Mouse (Mus musculus): ENCODE measurements around the gene Rabggtb. TPM values are rescaled to one million over a fixed set of nuclear protein-coding genes. Genes with fewer than 3 reads are reported as not detected.
A peak's percentile ranks its signal among the peaks of the same experiment; 100 is the strongest.

Rabggtb gene
- polyA plus RNA-seq, 1 experiment = 89.2 TPM

DNA sequence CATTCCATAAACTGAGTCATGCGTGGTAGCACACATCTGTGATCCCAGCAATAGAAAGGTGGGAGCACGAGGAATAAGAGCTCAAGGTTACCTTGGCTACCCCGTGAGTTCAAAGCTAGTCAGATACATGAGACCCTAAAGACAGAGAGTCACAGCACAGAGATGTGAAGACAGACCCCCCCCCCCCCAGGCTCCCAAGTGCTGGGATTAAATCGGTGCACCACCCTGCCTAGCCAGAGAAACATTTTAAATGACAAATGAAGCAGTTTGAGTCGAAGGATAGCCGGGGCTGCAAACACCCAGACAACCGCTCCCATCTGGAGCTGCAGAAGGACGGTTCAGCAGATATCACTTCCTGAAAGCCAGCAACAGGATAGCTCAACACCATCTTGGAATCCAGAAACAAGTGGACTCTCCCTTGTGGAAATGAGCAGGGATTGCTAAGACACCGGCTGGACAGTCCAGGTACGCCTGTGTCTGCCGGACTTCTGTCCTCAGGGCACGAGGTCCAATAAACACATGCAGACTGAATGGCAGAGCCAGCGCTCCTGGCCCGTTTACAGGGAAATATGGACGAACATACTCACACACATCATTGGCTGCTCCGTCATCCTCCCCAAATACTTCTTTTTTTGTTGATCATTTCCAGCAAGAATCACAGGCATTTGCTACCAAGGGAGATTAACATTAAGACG lies 24.5 kb upstream of the Rabggtb start:
- DNase-seq = no peak

DNA sequence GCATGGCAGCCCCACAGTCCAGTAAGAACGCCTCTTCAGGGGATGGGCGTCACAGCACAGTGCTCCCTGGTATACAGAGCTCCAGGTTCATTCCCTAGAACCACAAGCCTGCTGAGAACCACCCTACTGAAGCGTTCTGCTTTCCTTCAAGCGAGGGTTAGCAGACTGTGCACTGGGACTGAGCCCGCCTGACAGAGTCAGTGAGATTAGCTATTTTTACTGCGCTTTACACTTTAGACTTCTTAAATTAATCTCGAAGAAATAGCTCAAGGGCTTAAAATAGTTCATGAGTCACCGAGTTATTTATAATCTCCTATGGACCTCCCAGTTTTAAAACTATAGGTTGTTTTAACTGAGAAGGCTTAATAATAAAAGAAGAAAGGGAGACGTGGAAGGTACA lies 23.1 kb upstream of the Rabggtb start:
- TF ChIP-seq CTCF (IDR thresholded peaks at IDR 0.05; ENCODE audit: borderline replicate concordance, insufficient read depth, low read depth, low read length) (no peak), POLR2A (IDR thresholded peaks at IDR 0.05; ENCODE audit: borderline replicate concordance, insufficient read depth, low read length) (no peak)

More for the DNA sequence above, 24.5 kb upstream of the Rabggtb start:
- Histone ChIP-seq H3K4me1 (ENCODE audit: control insufficient read depth, insufficient read depth, low read length) (no peaks in the 10 kb centered on the region), H3K27ac (ENCODE audit: insufficient read depth, low read length) (no peak overlapping the region), H3K4me3 (replicated peaks; ENCODE audit: insufficient read depth, low read depth, low read length) (no peak overlapping the region), H3K27me3 (ENCODE audit: control insufficient read depth, insufficient read depth, low read length) (no peaks in the 10 kb centered on the region)
- TF ChIP-seq CTCF (IDR thresholded peaks at IDR 0.05; ENCODE audit: borderline replicate concordance, insufficient read depth, low read depth, low read length) = no peak
- 91% methylated on average over 17 of the region's 17 CpGs for WGBS

DNA sequence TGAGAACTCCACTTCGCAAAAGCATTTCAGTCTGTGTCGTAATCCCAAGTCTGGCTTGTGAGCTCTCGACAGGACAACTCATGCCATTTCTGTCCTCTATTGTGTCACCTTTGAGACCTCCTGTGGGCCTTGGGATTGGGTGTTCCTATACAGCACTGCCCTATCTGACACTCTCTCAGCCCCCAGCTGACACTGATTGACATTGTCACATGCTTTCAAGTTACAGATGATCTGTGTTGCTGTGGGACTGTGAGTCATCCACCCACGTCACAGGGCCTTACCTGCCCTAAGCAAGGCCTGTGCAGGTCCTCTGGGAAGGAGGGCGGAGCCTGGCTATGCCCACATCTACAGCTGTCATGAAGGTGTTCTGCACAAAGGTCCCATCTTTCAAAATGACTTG lies 19.7 kb upstream of the Rabggtb start:
- no peak for DNase-seq
- H3K4me3 ChIP-seq (replicated peaks; ENCODE audit: insufficient read depth, low read depth, low read length) = no peak overlapping the region
- no peaks in the 10 kb centered on the region for H3K27me3 ChIP-seq (ENCODE audit: control insufficient read depth, insufficient read depth, low read length)
- no peaks in the 10 kb centered on the region for H3K4me1 ChIP-seq (ENCODE audit: control insufficient read depth, insufficient read depth, low read length)
- TF ChIP-seq POLR2A (IDR thresholded peaks at IDR 0.05; ENCODE audit: borderline replicate concordance, insufficient read depth, low read length) (no peak), CTCF (IDR thresholded peaks at IDR 0.05; ENCODE audit: borderline replicate concordance, insufficient read depth, low read depth, low read length) (no peak)
- H3K27ac ChIP-seq (ENCODE audit: insufficient read depth, low read length) = no peak overlapping the region
- 90% methylated on average over 5 of the region's 5 CpGs for WGBS

More for the DNA sequence above, 23.1 kb upstream of the Rabggtb start:
- no peak overlapping the region for H3K4me3 ChIP-seq (replicated peaks; ENCODE audit: insufficient read depth, low read depth, low read length)
- no peaks in the 10 kb centered on the region for H3K27me3 ChIP-seq (ENCODE audit: control insufficient read depth, insufficient read depth, low read length)
- H3K27ac ChIP-seq (ENCODE audit: insufficient read depth, low read length) = no peak overlapping the region
- DNase-seq = no peak
- no peaks in the 10 kb centered on the region for H3K4me1 ChIP-seq (ENCODE audit: control insufficient read depth, insufficient read depth, low read length)
- 88% methylated on average over 9 of the region's 9 CpGs for WGBS

DNA sequence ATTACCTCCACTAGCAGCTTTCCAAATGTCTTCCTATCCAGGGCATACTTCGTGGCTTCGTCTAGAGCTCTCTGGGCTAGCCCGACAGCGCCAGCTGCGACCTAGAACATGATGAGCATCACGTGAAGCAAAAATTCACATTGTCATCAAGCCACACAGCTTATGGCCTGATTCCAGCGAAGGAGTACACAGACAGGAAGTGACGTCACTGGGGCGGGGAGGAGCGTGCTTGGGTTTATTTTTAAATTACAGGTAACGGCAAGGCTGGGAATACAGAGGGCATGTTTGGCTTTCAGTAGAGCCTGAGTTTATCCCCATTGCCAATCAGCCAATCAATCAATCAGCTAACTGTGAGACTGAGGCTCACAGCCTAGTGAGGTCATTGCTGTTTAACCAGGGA lies 16.7 kb upstream of the Rabggtb start:
- WGBS = 91% methylated on average over 11 of the region's 11 CpGs
- no peak for TF ChIP-seq CTCF (IDR thresholded peaks at IDR 0.05; ENCODE audit: borderline replicate concordance, insufficient read depth, low read depth, low read length)
- no peak for DNase-seq
- H3K4me1 ChIP-seq (ENCODE audit: control insufficient read depth, insufficient read depth, low read length) = no peaks in the 10 kb centered on the region
- H3K27ac ChIP-seq (ENCODE audit: insufficient read depth, low read length) = no peak overlapping the region
- H3K27me3 ChIP-seq (ENCODE audit: control insufficient read depth, insufficient read depth, low read length) = no peaks in the 10 kb centered on the region
- no peak overlapping the region for H3K4me3 ChIP-seq (replicated peaks; ENCODE audit: insufficient read depth, low read depth, low read length)

- H3K27me3 ChIP-seq (ENCODE audit: control insufficient read depth, insufficient read depth, low read length) = no peaks in the 10 kb centered on the region
- H3K4me3 ChIP-seq (replicated peaks; ENCODE audit: insufficient read depth, low read depth, low read length) = no peak overlapping the region
- 91% methylated on average over 7 of the region's 7 CpGs for WGBS
- TF ChIP-seq CTCF (IDR thresholded peaks at IDR 0.05; ENCODE audit: borderline replicate concordance, insufficient read depth, low read depth, low read length) (0 out of 2 replicates have a peak, but pooled peaks have one; percentile 2), POLR2A (IDR thresholded peaks at IDR 0.05; ENCODE audit: borderline replicate concordance, insufficient read depth, low read length) (no peak)
- DNase-seq = no peak
- no peaks in the 10 kb centered on the region for H3K4me1 ChIP-seq (ENCODE audit: control insufficient read depth, insufficient read depth, low read length)
- H3K27ac ChIP-seq (ENCODE audit: insufficient read depth, low read length) = no peak overlapping the region
Observed at GRCm38 (mm10) chr3:153926333-153926732, 13.5 kb upstream of the Rabggtb start.

DNA sequence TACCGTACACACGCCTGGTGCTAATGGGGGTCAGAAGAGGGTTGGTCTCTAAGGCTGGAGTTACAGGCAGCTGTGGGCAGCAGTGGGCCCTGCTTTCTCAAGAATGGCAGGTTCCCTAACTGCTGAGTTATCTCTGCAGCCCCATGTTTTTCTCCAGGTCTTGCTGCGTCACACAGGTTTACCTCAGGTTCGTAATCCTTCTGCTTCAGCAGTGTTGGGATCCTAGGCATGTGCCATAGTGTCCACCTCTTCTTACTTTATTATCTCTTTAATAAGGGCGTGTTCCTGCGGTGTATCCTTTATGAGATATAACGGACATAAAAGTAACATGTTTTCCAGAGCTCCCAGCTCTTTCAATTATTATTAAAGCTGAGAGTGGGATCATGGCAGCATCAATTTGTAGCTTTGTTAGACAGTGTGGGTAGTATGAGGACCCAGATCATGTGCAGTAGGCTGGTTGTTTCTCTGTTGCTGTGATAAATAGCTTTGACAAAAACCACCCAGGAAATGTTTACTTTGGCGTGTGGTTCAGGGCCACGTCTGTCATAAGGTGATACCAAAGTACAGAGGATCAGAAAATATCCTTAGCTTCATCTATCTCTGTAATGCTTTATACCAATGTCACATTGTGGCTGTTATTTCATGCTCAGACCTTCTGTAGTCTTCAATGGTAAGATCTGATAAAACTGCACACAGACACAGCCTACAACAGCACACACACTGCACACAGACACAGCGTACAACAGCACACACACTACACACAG lies 8.5 kb upstream of the Rabggtb start:
- DNase-seq = no peak
- TF ChIP-seq CTCF (IDR thresholded peaks at IDR 0.05; ENCODE audit: borderline replicate concordance, insufficient read depth, low read depth, low read length) = no peak
- TF ChIP-seq POLR2A (IDR thresholded peaks at IDR 0.05; ENCODE audit: borderline replicate concordance, insufficient read depth, low read length) = no peak

DNA sequence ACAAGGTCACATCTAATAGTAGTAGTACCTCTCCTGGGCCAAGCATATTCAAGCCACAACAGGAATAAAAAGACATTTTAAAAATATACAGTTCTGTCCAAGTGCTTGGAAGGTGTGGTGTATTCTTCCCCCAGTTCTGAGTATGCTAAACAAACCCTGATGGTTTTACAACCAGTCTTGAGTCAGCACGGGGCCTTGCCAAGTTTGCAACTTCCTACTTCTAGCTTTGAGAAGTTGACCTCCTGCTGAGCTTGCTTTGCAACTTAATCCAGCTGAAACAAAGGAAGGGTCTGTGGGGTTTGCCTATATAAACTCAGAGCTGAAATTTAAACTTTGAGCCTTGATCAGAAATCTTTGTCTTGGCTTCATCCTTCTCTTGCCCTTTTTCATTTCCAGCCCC lies 4.4 kb upstream of the Rabggtb start:
- no peaks in the 10 kb centered on the region for H3K27me3 ChIP-seq (ENCODE audit: control insufficient read depth, insufficient read depth, low read length)
- H3K4me3 ChIP-seq (replicated peaks; ENCODE audit: insufficient read depth, low read depth, low read length) = no peak overlapping the region
- TF ChIP-seq POLR2A (IDR thresholded peaks at IDR 0.05; ENCODE audit: borderline replicate concordance, insufficient read depth, low read length) = no peak
- no peak for TF ChIP-seq CTCF (IDR thresholded peaks at IDR 0.05; ENCODE audit: borderline replicate concordance, insufficient read depth, low read depth, low read length)
- no peaks in the 10 kb centered on the region for H3K4me1 ChIP-seq (ENCODE audit: control insufficient read depth, insufficient read depth, low read length)
- DNase-seq = no peak
- H3K27ac ChIP-seq (ENCODE audit: insufficient read depth, low read length) = no peak overlapping the region
- 5% methylated on average over 1 of the region's 1 CpGs for WGBS

More for the DNA sequence above, 8.5 kb upstream of the Rabggtb start:
- H3K4me1 ChIP-seq (ENCODE audit: control insufficient read depth, insufficient read depth, low read length) = no peaks in the 10 kb centered on the region
- no peaks in the 10 kb centered on the region for H3K27me3 ChIP-seq (ENCODE audit: control insufficient read depth, insufficient read depth, low read length)
- no peak overlapping the region for H3K4me3 ChIP-seq (replicated peaks; ENCODE audit: insufficient read depth, low read depth, low read length)
- WGBS = 94% methylated on average over 10 of the region's 10 CpGs
- no peak overlapping the region for H3K27ac ChIP-seq (ENCODE audit: insufficient read depth, low read length)

Measured in cerebellum, adult 2 months (tissue).